Mouse (Mus musculus) left cerebral cortex, adult 18-20 months (tissue): ENCODE measurements at regions not wholly inside any gene's neighbourhood (a gene's known extent, or its start where the extent isn't known, plus 50 kb on each side); places are given as distances from the start of the nearest gene placed in this dataset.
A peak's percentile ranks its signal among the peaks of the same experiment; 100 is the strongest.

Source experiments
- DNase-seq, 2 experiments: peaks; one replicate each; pipeline ENCODE4 v3.0.0; 2021 to 2022; ENCODE audit warnings: low spot score in 2 of 2, mixed read lengths in 1 of 2

- DNase-seq: no peak
These were observed 187.9 kb upstream of the Gm38303 start for GRCm38 (mm10) chr3:10523359-10523758.

- DNase-seq: no peak
These were observed 176.7 kb upstream of the Gm38303 start for GRCm38 (mm10) chr3:10512186-10512585.

GRCm38 (mm10) chr3:10511376-10511775, 175.9 kb upstream of the Gm38303 start:
- peak; percentile 42 to 45 for DNase-seq
